Mouse (Mus musculus): Measurements from ENCODE around the gene 5430419D17Rik.

The 5430419D17Rik gene

DNA sequence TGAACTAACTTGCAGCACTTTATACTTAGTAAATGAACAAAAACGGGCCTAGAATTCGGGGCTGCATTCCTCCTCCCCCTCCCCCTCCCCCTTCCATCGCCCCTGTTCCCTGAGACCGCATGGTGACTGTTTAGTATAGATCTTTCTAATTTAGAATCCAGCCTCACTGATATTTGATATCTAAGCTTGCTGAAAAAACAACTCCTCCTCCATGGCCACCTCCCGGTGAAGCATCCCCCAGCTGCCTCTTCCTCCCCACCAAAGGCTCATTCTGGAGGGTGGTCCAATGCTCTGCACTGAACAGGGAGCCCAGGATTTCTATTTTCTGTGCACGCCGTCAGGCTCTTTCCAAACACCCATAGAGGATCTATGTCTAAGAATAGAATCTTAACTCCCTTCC lies 144.1 kb downstream of the 5430419D17Rik start:
- DNase-seq, result no peak

DNA sequence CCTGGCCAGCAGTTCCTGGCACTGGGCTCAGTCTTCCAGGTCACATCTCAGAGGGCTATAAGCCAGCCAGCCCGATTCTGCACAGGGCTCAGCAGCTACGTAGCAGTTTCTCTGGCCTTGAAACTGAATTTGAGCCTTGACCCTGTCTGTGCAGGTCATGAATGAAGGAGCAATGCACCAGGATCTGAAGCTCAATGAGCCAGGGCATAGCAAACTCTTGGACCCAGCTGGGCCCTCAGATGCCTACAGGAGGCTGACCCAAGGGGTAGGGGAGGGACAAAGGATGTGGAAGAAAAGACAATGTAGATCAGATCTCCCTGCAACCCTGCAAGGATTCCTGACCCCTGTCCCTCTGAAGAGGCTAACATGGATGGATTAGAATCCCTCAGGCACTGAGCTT lies 148.0 kb downstream of the 5430419D17Rik start, which contains the start of gene Cuzd1:
Gene Cuzd1 (minus strand): TSS at position 101 of the 400 bp plus-strand sequence.
- no peak for DNase-seq

- no peak for DNase-seq
Measured at GRCm38 (mm10) chr7:131327054-131327453, 152.9 kb downstream of the 5430419D17Rik start.

GRCm38 (mm10) chr7:131329416-131329815 lies 155.2 kb downstream of the 5430419D17Rik start, which contains the start of gene Fam24b:
Gene Fam24b, minus strand, starts transcription at chr7:131329516.
- DNase-seq, result no peak

GRCm38 (mm10) chr7:131331688-131332087 lies 157.5 kb downstream of the 5430419D17Rik start:
- no peak for DNase-seq

- DNase-seq, result no peak
Measured at GRCm38 (mm10) chr7:131333564-131333963, 159.4 kb downstream of the 5430419D17Rik start, which contains the start of gene Fam24a. Gene Fam24a, plus strand, starts transcription at chr7:131333864.

- no peak for DNase-seq
Measured at GRCm38 (mm10) chr7:131337502-131338068, 163.4 kb downstream of the 5430419D17Rik start.

GRCm38 (mm10) chr7:131345856-131346541 lies 171.8 kb downstream of the 5430419D17Rik start:
- no peak for DNase-seq

All from thymus, adult 18-20 months (tissue).